Mouse (Mus musculus) hindbrain, embryonic 11.5 days (tissue): ENCODE results near the gene Kcne4. TPM values are rescaled to one million over a fixed set of nuclear protein-coding genes. Genes with fewer than 3 reads are reported as not detected.
A peak's percentile ranks its signal among the peaks of the same experiment; 100 is the strongest.

Source experiments
- ATAC-seq: fragments of 200-750 bp; cut with Nextera tagmentation; 2 replicates; pipeline ENCODE4 v1.8.0; 2017; ENCODE audit warnings: mild to moderate bottlenecking, moderate TSS enrichment, moderate library complexity; ENCODE audit not compliant: low FRiP score
- DNase-seq: peaks from one replicate; pipeline ENCODE4 v3.0.0-alpha.2; 2015; ENCODE audit warnings: low spot score
- H3K27ac ChIP-seq: fragments of 300-500 bp; sonication (generic); 2 replicates; pipeline ENCODE4 v1.5.1; 2014; ENCODE audit warnings: mild to moderate bottlenecking, low read depth, low read length
- H3K27me3 ChIP-seq: fragments of 300-500 bp; sonication (generic); 2 replicates; pipeline ENCODE4 v1.6.1; 2014; ENCODE audit warnings: mild to moderate bottlenecking, low read length, moderate library complexity, mixed read lengths; ENCODE audit not compliant: control insufficient read depth, insufficient read depth
- H3K36me3 ChIP-seq: fragments of 300-500 bp; sonication (generic); 2 replicates; pipeline ENCODE4 v1.6.1; 2014; ENCODE audit warnings: mild to moderate bottlenecking, low read length, moderate library complexity, mixed read lengths; ENCODE audit not compliant: control insufficient read depth, insufficient read depth
- H3K4me1 ChIP-seq: fragments of 300-500 bp; sonication (generic); replicated peaks from 2 replicates; pipeline ENCODE4 v1.6.1; 2014; ENCODE audit warnings: low read length, mixed read lengths; ENCODE audit not compliant: control insufficient read depth, insufficient read depth
- H3K4me2 ChIP-seq: fragments of 300-500 bp; sonication (generic); replicated peaks from 2 replicates; pipeline ENCODE4 v1.6.1; 2014; ENCODE audit warnings: mild to moderate bottlenecking, low read depth, low read length
- H3K4me3 ChIP-seq: fragments of 300-500 bp; sonication (generic); 2 replicates; pipeline ENCODE4 v1.5.1; 2014; ENCODE audit warnings: low read depth, low read length
- H3K9ac ChIP-seq: fragments of 300-500 bp; sonication (generic); 2 replicates; pipeline ENCODE4 v1.6.1; 2014; ENCODE audit warnings: low read depth, low read length
- H3K9me3 ChIP-seq: fragments of 300-500 bp; sonication (generic); 2 replicates; pipeline ENCODE4 v1.6.1; 2016; ENCODE audit warnings: low read length; ENCODE audit not compliant: control insufficient read depth
- WGBS: fragments of 180-500 bp; shearing (Covaris S2); extraction: QIAGEN DNeasy Blood & Tissue Kit; methylation state at CpG from one replicate; pipeline ENCODE4 v1.1.7; 2014; 5-methylcytosine and 5-hydroxymethylcytosine counted together
- polyA plus RNA-seq: library from polyadenylated mRNA; unstranded; fragments of >200 nt; fragmentation: Nextera tagmentation; extraction: Ambion mirVana; gene quantifications from 2 replicates; pipeline ENCODE4 v1.2.1, GENCODE M21; 2014

Gene Kcne4
- polyA plus RNA-seq, 1 experiment from 2014 or later: 0.74 TPM

DNA sequence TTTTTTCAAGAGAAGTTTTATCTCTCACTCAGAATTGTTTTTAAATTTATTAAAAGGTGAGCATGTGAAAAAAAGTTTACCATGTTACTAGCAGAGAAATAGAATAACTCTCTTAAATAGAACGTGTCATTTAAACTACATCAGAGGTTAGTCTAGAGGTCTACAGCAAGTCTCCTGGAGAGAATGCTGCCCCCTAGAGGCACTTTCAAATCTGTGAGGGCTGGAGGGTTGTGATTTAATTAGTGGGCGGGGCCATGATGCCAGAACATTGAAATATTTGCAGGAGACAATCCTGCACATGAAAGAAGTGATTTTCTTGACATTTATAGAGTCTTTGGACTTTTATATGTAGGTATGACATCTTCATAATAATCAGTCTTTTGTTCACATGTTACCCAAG, 29.9 kb downstream of the Kcne4 start:
- no peak for ATAC-seq
- no peaks in the 10 kb centered on the region for H3K4me1 ChIP-seq

DNA sequence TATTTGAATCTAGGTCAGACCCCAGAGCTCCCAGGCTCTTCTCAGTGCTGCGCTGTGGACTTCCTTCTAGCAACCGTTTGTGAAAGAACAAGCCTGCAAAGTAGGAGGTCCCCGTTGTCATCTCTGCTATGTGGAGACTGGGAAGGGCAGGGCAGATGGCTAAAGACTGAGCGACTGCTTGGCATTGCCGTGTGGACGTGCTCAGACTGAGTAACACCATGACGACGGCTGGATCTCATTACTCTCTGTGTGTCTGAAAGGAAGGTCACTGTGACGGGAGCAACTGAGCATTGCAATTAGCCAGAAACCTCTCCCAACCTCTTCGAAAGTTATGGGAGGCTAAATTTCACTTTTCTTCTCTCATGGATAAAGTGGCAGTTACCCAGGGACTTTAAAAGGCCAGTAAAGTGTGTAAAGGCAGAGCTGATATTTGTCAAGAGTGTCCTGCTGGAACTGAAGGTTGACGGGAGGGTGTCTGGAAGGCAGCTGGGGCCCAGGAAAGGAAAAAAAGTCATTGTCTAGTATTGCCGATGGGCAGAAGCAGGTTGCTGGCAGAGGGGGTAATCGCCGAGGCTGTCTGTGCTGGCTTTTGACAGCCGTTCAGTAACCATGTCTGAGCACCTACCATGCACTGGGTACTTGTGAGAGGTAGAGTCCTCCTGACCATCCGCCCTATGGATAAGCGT, 36.0 kb downstream of the Kcne4 start:
- Histone ChIP-seq H3K4me2 (no peak overlapping the region), H3K4me3 (no peak overlapping the region), H3K9me3 (no peaks in the 10 kb centered on the region), H3K4me1 (no peaks in the 10 kb centered on the region; the same call in 1 of the 2 replicates), H3K27me3 (no peaks in the 10 kb centered on the region), H3K27ac (peak overlapping the region; percentile 79), H3K36me3 (no peaks in the 10 kb centered on the region), H3K9ac (no peak overlapping the region)
- ATAC-seq: peak; percentile 98
- WGBS: 35% methylated on average over 17 of the region's 17 CpGs
- DNase-seq: peak; percentile 76

More for the DNA sequence above, 29.9 kb downstream of the Kcne4 start:
- DNase-seq: peak; percentile 17
- Histone ChIP-seq H3K9ac (no peak overlapping the region), H3K4me2 (no peak overlapping the region), H3K27me3 (no peaks in the 10 kb centered on the region), H3K9me3 (no peaks in the 10 kb centered on the region), H3K27ac (no peak overlapping the region), H3K36me3 (no peaks in the 10 kb centered on the region), H3K4me3 (no peak overlapping the region)
- WGBS: 46% methylated on average over 2 of the region's 2 CpGs

DNA sequence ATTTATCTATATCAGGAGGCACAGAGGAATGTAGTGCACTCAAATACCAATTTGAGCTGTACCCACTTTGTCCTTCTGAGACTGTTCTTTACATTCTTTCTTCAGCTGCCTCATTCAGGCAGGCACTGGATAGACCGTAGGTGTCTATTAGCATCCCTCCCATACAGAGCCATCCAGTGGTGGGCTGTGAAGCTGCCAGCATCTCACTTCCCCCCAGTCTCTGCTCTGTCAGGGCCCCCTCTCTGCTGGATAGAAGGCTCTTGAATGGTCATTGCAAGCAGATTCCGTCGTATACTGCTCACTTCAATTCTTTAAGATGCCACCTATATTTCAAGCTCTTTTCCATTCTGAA, 36.5 kb downstream of the Kcne4 start:
- H3K4me1 ChIP-seq: no peaks in the 10 kb centered on the region; the same call in 1 of the 2 replicates
- peak overlapping the region; percentile 79 for H3K27ac ChIP-seq
- no peaks in the 10 kb centered on the region for H3K36me3 ChIP-seq
- ATAC-seq: peak; percentile 70
- H3K4me3 ChIP-seq: no peak overlapping the region
- no peak overlapping the region for H3K9ac ChIP-seq
- 80% methylated on average over 3 of the region's 3 CpGs for WGBS
- no peaks in the 10 kb centered on the region for H3K9me3 ChIP-seq
- no peaks in the 10 kb centered on the region for H3K27me3 ChIP-seq
- DNase-seq: no peak
- H3K4me2 ChIP-seq: no peak overlapping the region

DNA sequence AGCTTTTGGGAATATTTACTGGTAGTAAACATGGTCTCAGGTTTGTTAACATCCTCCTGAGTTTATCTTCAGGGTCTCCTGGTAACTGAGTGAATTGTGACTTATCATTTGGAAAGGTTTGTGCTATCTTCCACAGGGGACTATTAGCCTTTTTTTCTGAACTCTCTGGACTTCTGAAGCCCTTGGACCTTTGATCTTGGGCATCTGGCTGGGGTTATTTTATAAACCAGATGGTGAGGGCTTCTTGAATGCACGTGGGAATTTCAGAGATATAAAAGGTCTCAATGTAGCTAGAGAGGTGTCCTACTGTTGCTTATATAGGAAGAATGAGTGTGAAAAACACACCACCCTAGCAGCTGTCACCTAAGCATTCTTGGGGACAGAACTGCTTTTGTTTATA, 37.7 kb downstream of the Kcne4 start:
- no peak for ATAC-seq
- 58% methylated on average over 1 of the region's 1 CpGs for WGBS

DNA sequence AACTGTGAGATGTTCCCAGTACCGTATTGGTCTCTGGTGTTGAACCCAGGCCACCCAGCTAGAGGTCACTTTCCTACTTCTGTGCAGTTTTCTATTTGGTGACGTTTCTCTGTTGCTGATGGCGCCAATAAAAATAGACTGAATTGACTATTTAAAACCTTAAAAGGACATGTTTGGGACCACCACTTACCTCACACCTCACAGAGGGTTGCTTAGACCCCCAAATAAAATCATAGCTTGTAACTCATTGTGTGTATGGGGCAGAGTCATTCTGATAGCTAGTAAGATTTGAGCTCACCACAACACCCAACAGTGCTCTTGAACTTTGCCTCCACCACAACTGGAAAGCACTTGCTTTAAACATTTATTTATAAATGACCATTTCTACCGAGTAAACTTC, 43.0 kb downstream of the Kcne4 start:
- H3K27me3 ChIP-seq: no peaks in the 10 kb centered on the region
- no peak overlapping the region for H3K9ac ChIP-seq
- no peaks in the 10 kb centered on the region for H3K4me1 ChIP-seq
- DNase-seq (no peak), ATAC-seq (no peak)
- no peak overlapping the region for H3K4me2 ChIP-seq
- H3K36me3 ChIP-seq: no peaks in the 10 kb centered on the region
- no peak overlapping the region for H3K4me3 ChIP-seq
- WGBS: 79% methylated on average over 4 of the region's 4 CpGs
- H3K9me3 ChIP-seq: no peaks in the 10 kb centered on the region
- H3K27ac ChIP-seq: no peak overlapping the region

More for the DNA sequence above, 37.7 kb downstream of the Kcne4 start:
- no peaks in the 10 kb centered on the region for H3K27me3 ChIP-seq
- no peak overlapping the region for H3K9ac ChIP-seq
- no peak for DNase-seq
- no peak overlapping the region for H3K4me2 ChIP-seq
- H3K36me3 ChIP-seq: no peaks in the 10 kb centered on the region
- H3K9me3 ChIP-seq: no peaks in the 10 kb centered on the region
- no peaks in the 10 kb centered on the region; the same call in 1 of the 2 replicates for H3K4me1 ChIP-seq
- H3K4me3 ChIP-seq: no peak overlapping the region
- no peak overlapping the region for H3K27ac ChIP-seq

DNA sequence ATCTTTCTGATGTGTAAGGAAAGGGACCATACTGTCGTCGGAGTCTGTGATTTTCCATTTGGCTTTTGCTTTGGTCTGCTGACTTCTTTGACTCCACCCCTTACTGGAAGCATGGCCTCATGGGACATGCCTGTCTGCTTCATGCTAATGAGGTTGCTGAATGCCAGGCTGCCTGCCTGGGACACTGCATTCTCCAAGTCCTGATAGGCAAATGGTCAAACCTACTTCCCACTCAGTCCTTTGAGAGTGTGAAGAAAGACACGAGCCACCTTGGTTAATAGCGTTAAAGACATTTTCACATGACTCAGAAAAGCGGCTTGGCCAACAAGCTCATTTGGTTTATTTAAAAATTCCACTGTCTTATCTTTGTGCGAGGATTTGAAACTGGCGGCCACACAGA, 43.5 kb downstream of the Kcne4 start:
- Histone ChIP-seq H3K4me3 (no peak overlapping the region), H3K4me1 (no peaks in the 10 kb centered on the region), H3K9ac (no peak overlapping the region), H3K36me3 (no peaks in the 10 kb centered on the region), H3K27ac (no peak overlapping the region), H3K9me3 (no peaks in the 10 kb centered on the region), H3K27me3 (no peaks in the 10 kb centered on the region), H3K4me2 (no peak overlapping the region)
- peak; percentile 60; the same call in 1 of the 2 replicates for ATAC-seq
- DNase-seq: peak; percentile 28
- WGBS: 85% methylated on average over 7 of the region's 7 CpGs

DNA sequence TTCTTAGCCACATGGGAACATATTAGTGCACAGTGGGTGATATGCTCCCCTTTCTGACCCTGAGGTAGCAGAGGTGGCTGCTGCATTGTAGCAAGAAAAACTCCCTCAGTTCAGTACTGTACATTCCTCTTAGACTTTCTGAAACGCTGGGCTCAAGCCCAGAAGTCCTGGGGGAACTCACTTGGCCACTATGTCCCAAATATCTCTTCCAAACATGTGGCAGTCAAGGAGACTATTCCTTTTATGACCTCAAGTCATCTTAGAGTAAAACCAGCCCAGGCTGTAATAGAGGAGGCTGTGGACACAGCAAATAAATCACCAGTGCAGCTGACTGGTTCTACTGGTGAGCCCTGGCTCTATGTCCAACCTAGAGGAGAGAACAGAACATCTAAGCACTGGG, 45.7 kb downstream of the Kcne4 start:
- DNase-seq (no peak), ATAC-seq (no peak)
- no peaks in the 10 kb centered on the region for H3K36me3 ChIP-seq
- no peaks in the 10 kb centered on the region for H3K9me3 ChIP-seq
- H3K27ac ChIP-seq: no peak overlapping the region
- H3K27me3 ChIP-seq: no peaks in the 10 kb centered on the region
- H3K9ac ChIP-seq: no peak overlapping the region
- H3K4me1 ChIP-seq: no peaks in the 10 kb centered on the region
- no peak overlapping the region for H3K4me2 ChIP-seq
- H3K4me3 ChIP-seq: no peak overlapping the region
- WGBS: 61% methylated on average over 1 of the region's 1 CpGs

DNA sequence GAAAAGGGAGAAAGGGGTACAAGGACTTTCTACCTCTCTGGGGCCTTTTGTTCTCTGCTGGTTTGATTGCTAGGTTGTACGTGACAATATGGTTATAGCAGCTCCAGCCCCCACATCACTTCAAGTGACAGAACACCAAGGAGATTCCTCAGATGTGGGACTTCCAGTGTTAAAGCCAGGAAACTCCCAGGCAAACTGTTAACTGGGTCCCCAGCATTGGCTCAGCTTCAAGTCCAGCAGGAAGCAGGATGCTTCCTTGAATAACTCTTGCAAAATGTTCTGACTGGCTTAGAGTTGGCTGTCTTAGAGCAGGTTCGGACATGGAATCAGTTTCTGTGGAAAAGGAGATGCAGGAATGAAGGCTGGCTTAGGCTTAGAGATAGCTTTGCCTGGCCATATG, 47.3 kb downstream of the Kcne4 start:
- no peaks in the 10 kb centered on the region for H3K36me3 ChIP-seq
- no peak overlapping the region for H3K4me2 ChIP-seq
- no peak overlapping the region for H3K4me3 ChIP-seq
- H3K9me3 ChIP-seq: no peaks in the 10 kb centered on the region
- no peak overlapping the region for H3K27ac ChIP-seq
- no peak for ATAC-seq
- no peaks in the 10 kb centered on the region for H3K27me3 ChIP-seq
- DNase-seq: no peak
- WGBS: 76% methylated on average over 2 of the region's 2 CpGs
- H3K9ac ChIP-seq: no peak overlapping the region
- H3K4me1 ChIP-seq: no peaks in the 10 kb centered on the region

DNA sequence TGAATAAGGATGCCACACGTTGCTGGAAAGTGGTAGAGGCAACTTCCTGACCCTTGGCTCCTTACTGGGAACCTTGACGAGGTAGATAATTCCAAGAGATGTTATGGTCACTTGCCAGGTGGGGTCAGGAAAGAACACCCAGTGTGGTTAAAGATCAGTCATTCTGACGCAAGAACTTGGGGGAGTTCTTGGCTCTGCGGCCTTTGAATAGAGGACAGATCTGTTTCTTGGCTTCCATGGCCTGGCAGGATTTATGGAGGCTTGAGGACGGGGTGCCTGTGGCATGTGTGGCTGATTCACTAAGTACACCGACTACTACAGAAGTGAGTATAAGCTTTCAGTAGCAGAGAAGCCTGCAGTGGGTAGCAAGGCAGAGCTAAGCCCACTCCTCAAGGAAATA, 47.8 kb downstream of the Kcne4 start:
- WGBS: 75% methylated on average over 6 of the region's 6 CpGs
- Histone ChIP-seq H3K4me2 (no peak overlapping the region), H3K4me1 (no peaks in the 10 kb centered on the region), H3K4me3 (no peak overlapping the region), H3K27ac (no peak overlapping the region), H3K36me3 (no peaks in the 10 kb centered on the region), H3K27me3 (no peaks in the 10 kb centered on the region), H3K9me3 (no peaks in the 10 kb centered on the region), H3K9ac (no peak overlapping the region)
- no peak for ATAC-seq
- DNase-seq: no peak
